Mouse (Mus musculus) olfactory bulb, adult 2 months (tissue): ENCODE results near the gene Tmem214.

ENCODE experiments used
- CTCF ChIP-seq: fragments of 200-500 bp; IDR thresholded peaks from 2 replicates; pipeline ENCODE4 v1.5.1; 2012; ENCODE audit warnings: low read depth, mild to moderate bottlenecking, low read length, moderate library complexity; ENCODE audit not compliant: insufficient read depth
- POLR2A ChIP-seq: fragments of 200-500 bp; IDR thresholded peaks from 2 replicates; pipeline ENCODE4 v1.6.1; 2012; ENCODE audit warnings: mild to moderate bottlenecking, low read depth, low read length, moderate library complexity; ENCODE audit not compliant: insufficient read depth

DNA sequence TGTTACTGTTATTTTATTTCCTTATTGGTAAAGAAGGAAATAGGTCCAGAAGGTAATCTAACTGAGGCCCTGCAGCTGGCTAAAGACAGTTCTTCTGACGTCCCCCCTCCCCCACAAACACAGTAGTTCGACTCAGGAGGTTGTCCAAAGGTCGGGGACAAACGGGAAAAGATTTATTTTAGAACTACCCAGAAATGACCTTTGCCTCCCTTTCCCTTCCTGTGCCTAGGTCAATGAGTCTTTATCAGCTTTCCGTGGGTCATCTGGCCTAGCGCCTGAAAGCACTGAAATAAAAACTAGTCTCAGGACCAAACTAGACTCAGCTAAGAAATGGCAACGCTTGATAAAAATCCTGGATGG lies 41.5 kb downstream of the Tmem214 start:
- no peak for TF ChIP-seq CTCF
- no peak for TF ChIP-seq POLR2A
